Mouse (Mus musculus): ENCODE results near the gene Tmem115. TPM values are rescaled to one million over a fixed set of nuclear protein-coding genes. Genes with fewer than 3 reads are reported as not detected.
A peak's percentile ranks its signal among the peaks of the same experiment; 100 is the strongest.

The Tmem115 gene
- polyA plus RNA-seq, 1 experiment from 2014 or later = 48.1 TPM

GRCm38 (mm10) chr9:107579023-107579900 lies 45.5 kb downstream of the Tmem115 start:
- WGBS = 89% methylated on average over 14 of the region's 14 CpGs
- H3K9ac ChIP-seq = no peak overlapping the region
- no peak for ATAC-seq (ENCODE audit: low FRiP score, low read depth)
- H3K36me3 ChIP-seq = peaks cover 9% of the 10 kb centered on the region
- H3K4me2 ChIP-seq = peak overlapping the region; percentile 92; the same call in 1 of the 2 replicates
- no peaks in the 10 kb centered on the region for H3K27me3 ChIP-seq
- H3K27ac ChIP-seq (replicated peaks) = no peak overlapping the region
- no peak overlapping the region for H3K4me3 ChIP-seq
- no peaks in the 10 kb centered on the region for H3K9me3 ChIP-seq
- H3K4me1 ChIP-seq (replicated peaks) = peaks cover 31% of the 10 kb centered on the region

GRCm38 (mm10) chr9:107580501-107581317 lies 47.0 kb downstream of the Tmem115 start, which contains the start of gene Hyal3:
Gene Hyal3, plus strand, starts transcription at chr9:107580818.
- peak within 1 kb of the TSS; percentile 92 for H3K4me2 ChIP-seq
- H3K9ac ChIP-seq = peak within 1 kb of the TSS; percentile 54
- peak; percentile 76 for ATAC-seq (ENCODE audit: low FRiP score, low read depth)
- no peaks in the 10 kb centered on the region for H3K36me3 ChIP-seq
- no peaks in the 10 kb centered on the region for H3K9me3 ChIP-seq
- peak within 1 kb of the TSS; percentile 60 for H3K4me3 ChIP-seq
- no peaks in the 10 kb centered on the region for H3K27me3 ChIP-seq
- H3K4me1 ChIP-seq (replicated peaks) = peaks cover 31% of the 10 kb centered on the region
- under 1% methylated on average over 32 of the region's 32 CpGs for WGBS
- H3K27ac ChIP-seq (replicated peaks) = peak within 1 kb of the TSS; percentile 82

GRCm38 (mm10) chr9:107581584-107581983 lies 47.8 kb downstream of the Tmem115 start:
- Histone ChIP-seq H3K27ac (replicated peaks) (no peak overlapping the region), H3K9ac (peak overlapping the region; percentile 54), H3K9me3 (no peaks in the 10 kb centered on the region), H3K27me3 (no peaks in the 10 kb centered on the region), H3K36me3 (no peaks in the 10 kb centered on the region), H3K4me1 (replicated peaks) (peaks cover 31% of the 10 kb centered on the region), H3K4me3 (peak overlapping the region; percentile 60), H3K4me2 (peak overlapping the region; percentile 92)
- 81% methylated on average over 4 of the region's 4 CpGs for WGBS
- ATAC-seq (ENCODE audit: low FRiP score, low read depth) = no peak

GRCm38 (mm10) chr9:107582509-107583062 lies 48.8 kb downstream of the Tmem115 start:
- WGBS = 95% methylated on average over 7 of the region's 7 CpGs
- H3K4me1 ChIP-seq (replicated peaks) = peaks cover 31% of the 10 kb centered on the region
- no peak for ATAC-seq (ENCODE audit: low FRiP score, low read depth)

GRCm38 (mm10) chr9:107583174-107583573 lies 49.4 kb downstream of the Tmem115 start:
- H3K4me3 ChIP-seq = no peak overlapping the region
- H3K9me3 ChIP-seq = no peaks in the 10 kb centered on the region
- H3K9ac ChIP-seq = no peak overlapping the region
- WGBS = 90% methylated on average over 14 of the region's 14 CpGs
- no peak overlapping the region for H3K27ac ChIP-seq (replicated peaks)
- H3K36me3 ChIP-seq = no peaks in the 10 kb centered on the region
- H3K4me1 ChIP-seq (replicated peaks) = peaks cover 34% of the 10 kb centered on the region
- ATAC-seq (ENCODE audit: low FRiP score, low read depth) = no peak
- H3K4me2 ChIP-seq = no peak overlapping the region
- no peaks in the 10 kb centered on the region for H3K27me3 ChIP-seq

More at GRCm38 (mm10) chr9:107582509-107583062, 48.8 kb downstream of the Tmem115 start:
- Histone ChIP-seq H3K9me3 (no peaks in the 10 kb centered on the region), H3K4me2 (no peak overlapping the region), H3K36me3 (no peaks in the 10 kb centered on the region), H3K4me3 (no peak overlapping the region), H3K27me3 (no peaks in the 10 kb centered on the region), H3K9ac (no peak overlapping the region), H3K27ac (replicated peaks) (no peak overlapping the region)

GRCm38 (mm10) chr9:107586504-107586903 lies 52.8 kb downstream of the Tmem115 start:
- no peak overlapping the region for H3K4me3 ChIP-seq
- no peak overlapping the region for H3K9ac ChIP-seq
- H3K4me1 ChIP-seq (replicated peaks) = peaks cover 21% of the 10 kb centered on the region
- ATAC-seq (ENCODE audit: low FRiP score, low read depth) = no peak
- H3K36me3 ChIP-seq = peaks cover 9% of the 10 kb centered on the region
- no peak overlapping the region; the same call in 1 of the 2 replicates for H3K4me2 ChIP-seq
- no peaks in the 10 kb centered on the region for H3K9me3 ChIP-seq
- H3K27ac ChIP-seq (replicated peaks) = no peak overlapping the region
- 93% methylated on average over 5 of the region's 5 CpGs for WGBS
- no peaks in the 10 kb centered on the region for H3K27me3 ChIP-seq

GRCm38 (mm10) chr9:107586974-107587832 lies 53.5 kb downstream of the Tmem115 start, which contains the start of gene Ifrd2:
Gene Ifrd2, plus strand, starts transcription at chr9:107587642.
- no peaks in the 10 kb centered on the region for H3K9me3 ChIP-seq

GRCm38 (mm10) chr9:107587833-107588639 lies 54.3 kb downstream of the Tmem115 start:
- Histone ChIP-seq H3K4me1 (replicated peaks) (peaks cover 14% of the 10 kb centered on the region), H3K4me2 (peak overlapping the region; percentile 80), H3K9ac (peak overlapping the region; percentile 45), H3K27me3 (no peaks in the 10 kb centered on the region), H3K27ac (replicated peaks) (no peak overlapping the region), H3K4me3 (peak overlapping the region; percentile 75), H3K9me3 (no peaks in the 10 kb centered on the region), H3K36me3 (peaks cover 14% of the 10 kb centered on the region)
- no peak; the same call in 1 of the 2 replicates for ATAC-seq (ENCODE audit: low FRiP score, low read depth)
- WGBS = 7% methylated on average over 33 of the region's 33 CpGs

More at GRCm38 (mm10) chr9:107586974-107587832, 53.5 kb downstream of the Tmem115 start, which contains the start of gene Ifrd2:
- 14% methylated on average over 43 of the region's 46 CpGs for WGBS
- no peak within 1 kb of the TSS for H3K27ac ChIP-seq (replicated peaks)
- H3K9ac ChIP-seq = peak within 1 kb of the TSS; percentile 45
- H3K4me2 ChIP-seq = peak within 1 kb of the TSS; percentile 80
- H3K27me3 ChIP-seq = no peaks in the 10 kb centered on the region
- H3K4me3 ChIP-seq = peak within 1 kb of the TSS; percentile 75
- peaks cover 13% of the 10 kb centered on the region for H3K36me3 ChIP-seq
- ATAC-seq (ENCODE audit: low FRiP score, low read depth) = peak; percentile 98
- peaks cover 14% of the 10 kb centered on the region for H3K4me1 ChIP-seq (replicated peaks)

Data from hindbrain, embryonic 15.5 days (tissue).